Mouse (Mus musculus) liver, postnatal 0 days (tissue): Measurements from ENCODE around the gene Mfsd12.

Source experiments
- CTCF ChIP-seq: sonication (generic); IDR thresholded peaks from 2 replicates; pipeline ENCODE4 v1.5.1; 2016; ENCODE audit warnings: antibody characterized with exemption, low read depth
- EP300 ChIP-seq: IDR thresholded peaks from 2 replicates; pipeline ENCODE4 v1.6.1; 2016; ENCODE audit warnings: antibody characterized with exemption, low read depth, mild to moderate bottlenecking

DNA sequence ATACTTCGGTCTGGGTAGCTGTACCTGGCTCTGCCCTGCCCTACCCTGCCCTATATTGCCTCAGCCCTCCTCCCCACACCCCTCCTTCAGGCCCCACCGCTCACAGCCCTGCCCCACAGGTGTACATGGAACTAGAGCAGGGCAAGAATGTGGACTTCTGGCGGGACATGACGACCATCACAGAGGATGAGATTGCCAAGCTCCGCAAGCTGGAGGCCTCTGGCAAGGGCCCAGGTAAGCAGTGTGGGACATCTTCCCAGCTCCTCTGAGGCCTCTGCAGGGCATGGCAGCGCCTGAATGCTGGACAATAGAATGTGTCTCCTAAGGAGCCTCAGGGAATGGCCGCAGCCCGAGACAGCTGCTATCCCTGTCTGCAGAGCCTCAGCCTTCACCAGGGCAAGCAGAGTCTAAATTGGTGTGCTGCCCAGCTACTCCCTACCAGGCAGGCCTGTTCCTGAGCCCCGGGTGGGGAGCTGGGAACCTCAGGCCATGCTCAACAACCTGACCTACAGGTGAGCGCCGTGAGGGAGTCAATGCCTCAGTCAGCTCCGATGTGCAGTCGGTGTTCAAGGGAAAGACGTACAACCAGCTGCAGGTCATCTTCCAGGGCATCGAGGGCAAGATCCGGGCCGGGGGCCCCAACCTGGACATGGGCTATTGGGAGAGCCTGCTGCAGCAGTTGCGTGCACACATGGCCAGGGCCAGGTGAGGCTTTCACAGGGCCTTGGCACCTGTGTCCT lies 33.3 kb upstream of the Mfsd12 start:
- no peak for TF ChIP-seq EP300
- TF ChIP-seq CTCF = no peak
